Mouse (Mus musculus) layer of hippocampus, adult 9-11 months (tissue): ENCODE data around the gene Gpa33.
"Not testable (repeated sequence)": the region's sequence is repeated elsewhere in the genome, so short reads cannot be mapped to it uniquely, and the experiment has no call there.

Experiments used
- DNase-seq: peaks from one replicate; pipeline ENCODE4 v3.0.0; 2022

The Gpa33 gene

DNA sequence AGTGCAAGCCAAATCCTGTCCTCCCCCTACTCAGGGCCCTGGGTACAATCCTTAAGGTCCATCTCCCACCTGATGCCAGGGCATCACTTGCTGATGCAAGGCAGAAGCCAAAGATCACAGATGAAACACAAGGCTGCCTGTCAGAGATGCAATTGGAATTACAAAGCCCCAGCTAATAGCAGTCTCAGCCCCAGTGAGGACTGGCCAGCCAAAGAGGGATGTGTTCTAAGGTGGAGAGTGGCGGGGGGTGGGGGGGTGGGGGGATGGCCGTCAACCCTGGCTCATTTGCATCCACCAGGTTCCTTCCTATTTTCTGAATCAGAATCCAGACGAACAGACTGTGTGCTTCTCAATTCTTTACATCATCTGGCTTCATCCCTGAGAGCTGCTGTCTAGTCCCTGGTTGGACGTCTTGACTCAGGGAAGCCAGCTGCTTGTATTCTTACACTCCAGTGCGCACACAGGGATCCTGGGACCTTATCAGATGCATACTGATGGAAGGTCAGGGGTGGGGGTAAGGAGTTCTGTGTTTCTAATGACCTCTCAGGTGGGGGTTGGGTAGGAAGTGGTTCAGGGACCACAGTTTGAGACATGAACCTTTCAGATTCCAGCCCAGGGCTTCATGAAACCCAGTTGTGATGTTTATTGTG lies 5.2 kb downstream of the Gpa33 start:
- no peak for DNase-seq

DNA sequence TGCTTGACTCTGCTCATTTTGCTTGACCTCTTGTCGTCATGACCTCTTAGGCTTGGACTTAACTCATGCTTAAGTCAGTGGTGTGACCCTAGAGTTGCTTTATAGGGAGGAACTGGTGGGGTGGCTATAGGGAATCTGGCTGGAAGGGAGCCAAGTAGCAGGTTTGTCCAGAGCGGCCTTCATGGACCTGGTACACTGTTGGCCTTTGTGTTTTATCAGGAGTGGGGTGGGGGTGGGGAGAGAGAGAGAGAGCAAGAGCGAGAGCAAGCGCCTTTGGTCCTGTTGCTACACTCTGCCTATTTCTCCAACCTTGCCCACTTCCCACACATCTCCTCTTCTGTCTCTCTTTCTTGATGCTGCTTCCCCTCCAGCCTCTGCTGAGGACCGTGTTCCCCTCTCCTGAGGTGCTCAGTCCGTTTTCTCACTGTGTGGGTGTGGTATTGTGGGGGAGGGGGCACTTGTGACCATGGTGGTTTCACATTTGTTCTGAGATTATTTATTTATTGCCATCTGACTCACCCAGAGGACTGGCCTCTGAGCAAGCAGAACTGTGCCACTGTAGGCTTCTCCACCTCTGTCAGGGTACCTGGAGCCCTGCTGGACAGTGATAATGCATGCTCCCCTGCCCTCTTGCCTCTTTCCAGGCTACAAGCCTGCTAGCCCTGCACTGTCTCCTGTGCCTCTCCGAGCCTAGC lies 7.4 kb downstream of the Gpa33 start:
- no peak for DNase-seq

DNA sequence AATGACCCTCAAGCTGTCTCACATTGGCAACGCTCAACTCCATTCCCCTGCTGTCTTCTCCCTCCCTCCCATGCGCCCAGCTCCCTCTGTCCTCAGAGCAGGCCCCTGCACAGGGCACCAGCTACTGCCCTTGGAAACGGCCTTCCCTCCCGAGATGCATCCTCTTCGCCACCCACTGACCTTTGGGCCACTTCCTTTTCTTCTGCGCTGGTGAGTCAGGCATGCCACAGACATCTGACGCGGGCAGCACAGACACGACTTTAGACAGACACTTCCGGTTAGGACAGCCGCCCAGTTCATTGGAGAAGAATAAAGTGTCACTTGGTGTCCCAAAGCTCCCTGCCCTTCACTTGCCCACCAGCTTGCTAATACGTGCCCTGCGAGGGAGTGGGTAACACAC lies 8.1 kb downstream of the Gpa33 start:
- DNase-seq, result peak; percentile 83

DNA sequence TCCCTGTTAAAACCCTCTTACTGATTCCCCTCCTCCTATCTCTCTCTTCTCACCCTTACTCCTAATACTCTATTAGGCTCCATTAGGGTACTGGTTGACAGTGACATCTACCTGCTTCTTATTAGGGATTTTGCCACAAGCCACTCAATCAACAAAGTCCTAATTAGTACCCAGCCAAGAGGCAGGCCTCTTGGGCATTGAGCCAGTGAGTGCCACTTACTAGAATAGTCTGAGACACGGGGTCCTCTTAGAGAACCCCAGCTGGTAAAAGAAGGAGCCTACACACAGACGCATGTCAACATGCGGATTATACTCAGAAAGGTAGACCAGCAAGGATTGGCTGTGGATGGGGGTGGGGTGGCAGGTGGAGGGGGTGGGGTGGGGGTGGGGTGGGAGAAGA lies 9.1 kb downstream of the Gpa33 start:
- DNase-seq, result no peak

DNA sequence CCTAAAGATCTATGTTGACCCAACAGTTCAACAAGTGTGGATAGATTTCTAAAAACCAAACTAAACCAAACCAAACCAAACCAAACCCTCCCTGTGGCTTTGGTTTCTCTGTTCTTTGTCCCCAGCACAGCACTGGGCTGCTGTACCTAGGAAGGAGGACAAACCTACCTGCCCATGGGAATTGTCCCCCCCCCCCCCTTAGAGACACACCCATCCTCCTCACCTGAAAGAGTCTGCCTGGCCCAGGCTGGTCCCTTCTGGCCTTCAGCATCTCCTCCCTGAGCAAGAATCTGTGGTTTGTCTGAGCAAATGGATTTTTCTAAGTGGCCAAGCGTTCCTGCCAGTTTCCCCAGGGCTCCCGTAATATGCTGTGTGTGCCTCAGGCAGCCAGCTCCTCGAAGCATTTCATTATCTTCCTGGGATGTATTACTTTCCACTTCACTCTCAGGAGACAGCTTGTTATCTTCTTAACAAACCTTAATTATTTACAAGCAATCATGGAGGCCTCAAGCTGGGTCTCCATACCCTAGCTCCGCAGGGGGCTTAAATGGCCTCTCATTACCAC lies 9.7 kb downstream of the Gpa33 start:
- DNase-seq, result no peak

DNA sequence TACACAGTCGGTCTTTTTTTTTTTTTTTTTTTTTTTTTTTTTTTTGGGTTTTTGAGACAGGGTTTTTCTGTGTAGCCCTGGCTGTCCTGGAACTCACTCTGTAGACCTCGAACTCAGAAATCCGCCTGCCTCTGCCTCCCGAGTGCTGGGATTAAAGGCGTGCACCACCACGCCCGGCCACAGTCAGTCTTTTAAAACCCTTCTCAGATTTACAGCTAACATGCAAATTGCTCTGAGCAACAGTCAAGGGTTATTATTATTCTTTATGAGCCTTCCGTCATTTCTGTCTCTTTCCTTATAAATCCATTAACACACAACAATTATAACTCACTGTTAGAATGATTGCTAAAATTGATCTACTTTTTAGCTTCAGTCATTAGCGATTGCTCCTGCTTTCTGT lies 11.8 kb downstream of the Gpa33 start:
- DNase-seq, result not testable (repeated sequence)

DNA sequence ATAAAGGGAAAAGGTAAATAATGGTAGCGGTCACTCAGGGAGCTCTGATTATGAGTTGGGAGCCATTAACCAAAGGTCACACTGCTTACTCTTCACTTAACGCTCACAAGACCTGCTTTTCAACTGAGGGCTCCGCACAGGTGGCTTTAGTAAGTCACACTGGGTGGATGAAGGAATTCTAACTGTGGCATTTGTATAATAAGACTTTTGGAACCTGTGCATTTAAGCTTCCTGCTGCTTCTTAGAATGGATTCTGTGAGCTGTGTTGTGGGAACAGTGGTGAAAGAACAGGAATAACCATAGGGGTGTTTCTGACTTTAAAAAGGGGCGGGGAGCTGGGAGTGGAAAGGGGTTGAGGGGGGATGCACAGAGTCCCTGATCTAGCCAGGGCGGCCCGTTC lies 12.3 kb downstream of the Gpa33 start:
- DNase-seq, result no peak

GRCm38 (mm10) chr1:166146626-166147025 lies 16.6 kb downstream of the Gpa33 start:
- no peak for DNase-seq

DNA sequence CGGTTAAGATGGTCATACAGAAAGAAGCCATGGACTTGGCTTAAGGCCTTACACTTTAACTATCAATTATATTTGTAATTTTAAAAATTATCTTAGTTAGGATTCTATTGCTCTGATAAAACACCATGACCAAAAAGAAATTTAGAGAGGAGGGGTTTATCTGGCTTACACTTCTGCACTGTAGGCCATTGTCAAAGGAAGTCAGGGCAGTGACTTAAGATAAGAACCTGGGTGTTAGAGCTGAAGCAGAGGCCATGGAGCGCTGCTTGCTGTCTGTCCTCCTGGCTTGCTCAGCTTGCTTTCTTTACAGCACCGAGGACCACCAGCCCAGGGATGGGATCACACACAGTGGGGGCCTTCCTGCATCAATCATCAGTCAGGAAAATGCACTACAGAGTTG lies 17.6 kb downstream of the Gpa33 start:
- no peak for DNase-seq

DNA sequence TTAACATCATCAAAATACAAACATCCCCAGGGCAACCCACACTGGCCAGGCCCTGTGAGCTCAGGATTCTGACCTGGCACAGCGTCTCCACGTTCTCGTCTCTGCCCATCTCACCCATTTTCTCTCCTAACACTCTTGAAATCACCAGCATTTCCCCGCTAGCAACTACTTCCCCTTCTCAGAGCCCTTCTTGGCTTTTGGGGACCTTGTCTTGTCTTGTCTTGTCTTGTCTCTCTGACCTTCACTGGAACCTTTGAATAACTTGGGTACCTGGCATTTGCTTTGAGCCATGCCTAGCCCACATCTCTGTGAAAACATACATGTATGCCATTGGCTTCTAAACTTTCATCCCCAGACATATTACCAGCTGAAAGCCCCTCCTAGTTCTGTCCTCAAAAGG lies 19.4 kb downstream of the Gpa33 start:
- no peak for DNase-seq

DNA sequence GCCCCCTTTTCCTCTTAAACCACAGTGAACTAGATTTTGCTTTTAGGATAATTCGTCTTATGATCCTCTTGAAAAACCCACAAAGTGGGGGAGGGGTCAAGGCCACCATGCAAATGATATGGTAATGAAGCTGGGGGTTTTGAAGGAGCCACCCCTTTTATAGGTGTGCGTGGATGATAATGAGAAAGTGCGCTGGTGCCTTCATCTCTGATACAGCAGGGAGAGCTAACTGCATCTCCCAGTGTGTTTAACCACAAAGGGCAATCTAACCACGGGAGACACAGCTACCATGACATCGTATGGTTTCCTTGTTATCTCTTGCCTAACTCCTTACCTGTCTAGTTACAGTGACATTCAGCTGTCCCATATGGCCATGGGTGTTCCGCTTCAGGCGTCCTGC lies 20.0 kb downstream of the Gpa33 start:
- no peak for DNase-seq

DNA sequence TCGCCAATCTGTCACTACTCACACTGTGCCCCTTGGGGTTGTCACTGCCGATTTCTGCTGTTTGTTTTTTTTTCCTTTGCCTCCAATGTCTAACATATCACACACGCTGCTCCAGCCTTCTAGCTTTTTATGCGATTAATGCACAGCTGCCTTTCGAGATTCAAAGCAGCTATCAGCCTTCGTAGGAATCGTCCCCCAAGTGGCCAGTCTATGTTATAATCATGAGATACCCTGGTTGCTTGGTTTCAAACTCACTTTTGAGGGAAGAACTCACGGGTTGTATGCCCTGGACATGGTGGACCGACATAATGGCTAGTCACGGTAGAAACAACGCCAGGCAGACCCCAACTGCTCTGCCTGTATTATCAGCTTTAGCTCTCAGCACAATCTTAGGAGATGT lies 21.3 kb downstream of the Gpa33 start:
- DNase-seq, result no peak

DNA sequence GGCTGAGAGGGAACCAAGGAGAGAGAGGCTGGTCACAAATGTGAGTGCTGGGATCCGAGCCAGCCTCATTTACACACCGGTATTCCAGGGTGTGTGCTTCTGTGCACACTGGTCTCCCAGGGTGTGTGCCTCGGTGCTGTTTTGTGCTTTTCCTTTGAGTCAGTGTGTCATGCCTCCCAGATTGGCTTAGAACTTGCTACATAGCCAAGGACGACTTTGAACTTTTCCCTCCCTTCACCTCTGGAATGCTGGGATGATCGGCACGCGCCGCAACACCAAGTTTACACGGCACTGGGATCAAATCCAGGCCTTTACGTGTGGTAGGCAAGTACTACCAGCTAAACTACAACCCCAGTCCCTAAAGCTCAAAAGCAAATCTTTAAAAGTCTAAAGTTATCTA lies 22.0 kb downstream of the Gpa33 start:
- no peak for DNase-seq

GRCm38 (mm10) chr1:166153351-166154120 lies 23.5 kb downstream of the Gpa33 start:
- DNase-seq, result peak; percentile 73

- DNase-seq, result peak; percentile 44
These were observed 24.4 kb downstream of the Gpa33 start for GRCm38 (mm10) chr1:166154162-166155112.

GRCm38 (mm10) chr1:166155113-166155494 lies 25.1 kb downstream of the Gpa33 start:
- no peak for DNase-seq

- no peak for DNase-seq
These were observed 27.7 kb downstream of the Gpa33 start for GRCm38 (mm10) chr1:166157712-166158111.

DNA sequence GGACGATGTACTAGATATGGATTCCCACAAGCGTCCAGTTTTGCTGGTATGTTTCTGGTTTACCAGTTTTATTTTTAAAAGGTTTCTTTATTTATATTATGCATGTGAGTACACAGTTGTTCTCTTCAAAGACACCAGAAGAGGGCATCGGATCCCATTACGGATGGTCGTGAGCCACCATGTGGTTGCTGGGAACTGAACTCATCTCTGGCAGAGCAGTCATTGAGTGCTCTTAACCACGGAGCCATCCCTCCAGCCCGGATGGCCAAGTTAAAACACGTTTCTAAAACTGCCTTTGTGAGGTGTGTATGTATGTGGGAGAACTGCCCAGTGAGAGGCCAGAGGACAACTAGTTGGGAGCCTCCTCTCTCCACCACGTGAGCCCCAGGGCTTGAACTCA lies 28.6 kb downstream of the Gpa33 start:
- DNase-seq, result no peak

GRCm38 (mm10) chr1:166160111-166160510 lies 30.1 kb downstream of the Gpa33 start:
- no peak for DNase-seq

DNA sequence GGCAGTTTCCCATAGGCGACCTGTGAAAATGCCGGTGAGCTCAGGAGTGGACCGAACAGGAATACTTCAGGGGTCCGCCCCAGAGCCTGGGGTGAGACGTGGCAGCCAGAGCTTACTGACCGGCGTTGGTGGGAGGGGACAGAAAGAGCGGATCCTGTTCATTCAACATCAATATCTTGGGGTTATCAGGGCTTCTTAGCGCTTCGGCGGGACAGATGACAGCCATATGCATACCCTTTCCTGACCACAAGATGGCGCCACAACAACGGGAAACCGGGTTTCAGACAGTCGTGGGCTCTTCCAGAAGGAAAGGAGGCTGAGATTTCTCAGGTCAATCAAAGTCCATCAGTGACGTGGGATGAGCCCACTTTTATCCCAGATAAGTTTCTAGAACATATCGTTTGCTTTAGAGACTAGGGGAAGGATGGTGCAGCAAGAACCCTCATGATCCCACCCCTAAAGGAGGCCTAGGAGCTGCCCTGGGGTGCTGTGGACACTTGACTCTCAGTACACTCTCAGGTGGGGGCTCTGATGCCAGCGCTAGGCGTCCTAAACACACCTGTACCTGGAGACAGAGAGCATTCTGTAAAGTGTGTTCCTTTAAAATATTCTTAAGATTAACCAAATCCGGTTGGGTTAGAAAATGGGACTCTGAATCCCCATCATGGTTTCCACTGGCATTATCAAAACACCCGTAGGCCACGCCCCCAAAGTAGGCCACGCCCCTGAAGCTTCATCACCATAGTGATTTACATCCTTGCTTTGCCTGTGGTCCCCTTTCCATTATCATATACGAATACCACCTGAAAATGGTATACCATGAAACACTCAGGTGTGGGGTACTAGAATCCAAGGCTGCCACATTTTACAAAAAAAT lies 30.8 kb downstream of the Gpa33 start:
- DNase-seq, result no peak

GRCm38 (mm10) chr1:166164580-166164979 lies 34.5 kb downstream of the Gpa33 start:
- no peak for DNase-seq

DNA sequence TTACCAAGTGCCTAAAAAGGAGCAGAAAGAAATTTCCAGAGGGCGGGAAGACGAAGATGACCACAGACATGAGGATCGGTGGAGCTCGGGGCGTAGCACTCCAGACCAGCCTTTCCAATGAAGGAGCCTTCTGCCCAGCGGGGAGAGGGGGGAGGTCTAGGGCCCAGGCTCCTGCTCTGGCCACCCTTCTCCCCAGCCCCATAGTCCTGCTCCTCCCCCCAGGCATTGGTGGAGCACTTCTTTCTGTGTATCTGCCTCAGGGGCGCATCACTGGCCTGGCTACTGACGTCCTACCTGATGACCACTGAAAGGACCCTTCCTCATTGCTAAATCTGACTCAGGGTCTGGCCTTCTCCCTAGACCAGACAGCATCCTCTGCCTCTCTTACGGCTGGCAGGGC lies 35.1 kb downstream of the Gpa33 start:
- no peak for DNase-seq
